Mouse (Mus musculus): ENCODE results near the gene Iqce.

The Iqce gene

GRCm38 (mm10) chr5:140637989-140638388, 64.2 kb downstream of the Iqce start:
- no peak for DNase-seq (ENCODE audit: low spot score)

- no peak for DNase-seq (ENCODE audit: low spot score)
Observed at GRCm38 (mm10) chr5:140637058-140637410, 65.1 kb downstream of the Iqce start.

GRCm38 (mm10) chr5:140636316-140637057, 65.7 kb downstream of the Iqce start:
- no peak for DNase-seq (ENCODE audit: low spot score)

- no peak for DNase-seq (ENCODE audit: low spot score)
Observed at GRCm38 (mm10) chr5:140634798-140635722, 67.1 kb downstream of the Iqce start.

- DNase-seq (ENCODE audit: low spot score) = no peak
Observed at GRCm38 (mm10) chr5:140633432-140633831, 68.7 kb downstream of the Iqce start.

- DNase-seq (ENCODE audit: low spot score) = no peak
Observed at GRCm38 (mm10) chr5:140628995-140629394, 73.2 kb downstream of the Iqce start.

GRCm38 (mm10) chr5:140627580-140627979, 74.6 kb downstream of the Iqce start:
- no peak for DNase-seq (ENCODE audit: low spot score)

GRCm38 (mm10) chr5:140624961-140625360, 77.2 kb downstream of the Iqce start:
- no peak for DNase-seq (ENCODE audit: low spot score)

GRCm38 (mm10) chr5:140624238-140624637, 77.9 kb downstream of the Iqce start:
- DNase-seq (ENCODE audit: low spot score) = no peak

GRCm38 (mm10) chr5:140623791-140624190, 78.4 kb downstream of the Iqce start:
- no peak for DNase-seq (ENCODE audit: low spot score)

GRCm38 (mm10) chr5:140622978-140623670, 79.1 kb downstream of the Iqce start:
- DNase-seq (ENCODE audit: low spot score) = no peak

GRCm38 (mm10) chr5:140621517-140621916, 80.7 kb downstream of the Iqce start:
- no peak for DNase-seq (ENCODE audit: low spot score)

- no peak for DNase-seq (ENCODE audit: low spot score)
Observed at GRCm38 (mm10) chr5:140621092-140621491, 81.1 kb downstream of the Iqce start.

- DNase-seq (ENCODE audit: low spot score) = no peak
Observed at GRCm38 (mm10) chr5:140619895-140620736, 82.1 kb downstream of the Iqce start.

GRCm38 (mm10) chr5:140619151-140619771, 82.9 kb downstream of the Iqce start:
- peak; percentile 93 for DNase-seq (ENCODE audit: low spot score)

- no peak for DNase-seq (ENCODE audit: low spot score)
Observed at GRCm38 (mm10) chr5:140617714-140618113, 84.5 kb downstream of the Iqce start.

GRCm38 (mm10) chr5:140616691-140617090, 85.5 kb downstream of the Iqce start:
- no peak for DNase-seq (ENCODE audit: low spot score)

GRCm38 (mm10) chr5:140616110-140616503, 86.1 kb downstream of the Iqce start:
- DNase-seq (ENCODE audit: low spot score) = no peak

- no peak for DNase-seq (ENCODE audit: low spot score)
Observed at GRCm38 (mm10) chr5:140615321-140616109, 86.7 kb downstream of the Iqce start.

- DNase-seq (ENCODE audit: low spot score) = no peak
Observed at GRCm38 (mm10) chr5:140614837-140615236, 87.3 kb downstream of the Iqce start.

Data from retina, embryonic 14.5 days (tissue).